Mouse (Mus musculus) splenic B cell, adult 2 months (primary cell): Measurements from ENCODE around the gene Itgae.

Experiments
- DNase-seq: peaks from one replicate; pipeline ENCODE4 v3.0.0-alpha.2; 2011; ENCODE audit warnings: low read depth, low spot score
- H3K27me3 ChIP-seq: 2 replicates; pipeline ENCODE4 v1.6.1; 2012; ENCODE audit warnings: mild to moderate bottlenecking, low read length, moderate library complexity, mixed read lengths; ENCODE audit not compliant: control insufficient read depth, poor library complexity, insufficient read depth, severe bottlenecking
- H3K36me3 ChIP-seq: 2 replicates; pipeline ENCODE4 v1.6.1; 2012; ENCODE audit warnings: mild to moderate bottlenecking, low read length, moderate library complexity, mixed read lengths; ENCODE audit not compliant: control insufficient read depth, poor library complexity, insufficient read depth, severe bottlenecking

The Itgae gene

GRCm38 (mm10) chr11:73185872-73186615, 95.7 kb downstream of the Itgae start:
- H3K27me3 ChIP-seq: no peaks in the 10 kb centered on the region
- H3K36me3 ChIP-seq: peaks cover 5% of the 10 kb centered on the region; the same call in 1 of the 2 replicates
- no peak for DNase-seq

DNA sequence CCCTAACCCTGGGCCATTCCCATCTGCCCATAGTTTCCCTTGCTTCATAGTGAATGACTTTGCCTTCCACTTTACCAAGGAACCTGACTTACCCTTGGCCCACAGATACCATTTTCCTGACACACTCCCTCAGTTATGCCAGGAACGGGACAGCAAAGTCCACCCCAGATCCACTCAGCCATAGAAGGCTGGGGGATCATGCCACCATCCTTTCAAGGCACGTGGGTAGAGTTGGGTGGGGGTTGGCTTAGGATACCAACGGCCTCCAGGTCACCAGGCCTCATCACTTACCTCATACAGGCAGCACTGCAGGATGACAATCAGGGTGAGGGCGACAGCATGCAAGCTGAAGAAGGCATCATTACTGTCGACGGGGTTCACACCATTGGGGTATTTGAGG, 96.8 kb downstream of the Itgae start:
- DNase-seq: no peak
- Histone ChIP-seq H3K36me3 (peaks cover 5% of the 10 kb centered on the region), H3K27me3 (no peaks in the 10 kb centered on the region)

DNA sequence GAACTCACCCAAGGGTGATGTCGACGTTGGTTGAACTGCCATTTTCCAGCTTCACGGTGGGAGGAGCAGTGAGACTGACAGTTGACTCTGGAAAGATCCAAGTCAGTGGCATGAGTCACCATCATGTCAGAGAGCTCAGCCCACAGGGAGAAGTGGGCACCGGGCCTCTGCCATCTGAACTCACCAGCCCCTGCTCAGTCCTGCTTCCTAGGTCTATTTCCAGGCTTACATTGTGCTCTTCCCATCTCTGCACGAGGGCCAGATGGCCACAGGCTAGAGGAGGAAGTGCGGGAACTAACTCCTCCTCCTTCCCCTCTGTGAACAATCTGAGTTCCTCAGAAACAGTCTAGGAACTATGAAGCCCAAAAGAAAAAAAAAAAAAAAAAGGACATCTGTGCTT, 102.7 kb downstream of the Itgae start:
- H3K36me3 ChIP-seq: peaks cover 3% of the 10 kb centered on the region; the same call in 1 of the 2 replicates
- DNase-seq: no peak
- H3K27me3 ChIP-seq: no peaks in the 10 kb centered on the region

- Histone ChIP-seq H3K36me3 (peaks cover 2% of the 10 kb centered on the region; the same call in 1 of the 2 replicates), H3K27me3 (no peaks in the 10 kb centered on the region)
- no peak for DNase-seq
These were observed 104.1 kb downstream of the Itgae start for GRCm38 (mm10) chr11:73194444-73194843.
